Mouse (Mus musculus) cerebellum, adult 11 months (tissue): ENCODE measurements around the gene Atp5s.
A peak's percentile ranks its signal among the peaks of the same experiment; 100 is the strongest.

Experiments used
- DNase-seq: peaks from one replicate; pipeline ENCODE4 v3.0.0; 2022

The Atp5s gene

GRCm38 (mm10) chr12:69724711-69725460, at the start of gene Atp5s, which contains the start of gene L2hgdh:
Gene Atp5s, plus strand, starts transcription at chr12:69724950.
Gene L2hgdh, minus strand, starts transcription at chr12:69724873.
- DNase-seq, result peak; percentile 95

GRCm38 (mm10) chr12:69676157-69676556, 48.6 kb upstream of the Atp5s start:
- DNase-seq, result no peak

- no peak for DNase-seq
Measured at GRCm38 (mm10) chr12:69680635-69681565, 43.9 kb upstream of the Atp5s start.

- peak; percentile 70 for DNase-seq
Measured at GRCm38 (mm10) chr12:69681566-69682061, 43.1 kb upstream of the Atp5s start, which contains the start of gene Sos2. Gene Sos2, minus strand, starts transcription at chr12:69681852.

- peak; percentile 86 for DNase-seq
Measured at GRCm38 (mm10) chr12:69682065-69682787, 42.5 kb upstream of the Atp5s start.

GRCm38 (mm10) chr12:69682788-69683419, 41.8 kb upstream of the Atp5s start:
- no peak for DNase-seq

GRCm38 (mm10) chr12:69683537-69683936, 41.2 kb upstream of the Atp5s start:
- peak; percentile 87 for DNase-seq

- no peak for DNase-seq
Measured at GRCm38 (mm10) chr12:69688368-69688767, 36.4 kb upstream of the Atp5s start.

- no peak for DNase-seq
Measured at GRCm38 (mm10) chr12:69689094-69689493, 35.7 kb upstream of the Atp5s start.

- DNase-seq, result no peak
Measured at GRCm38 (mm10) chr12:69690714-69691113, 34.0 kb upstream of the Atp5s start.

- no peak for DNase-seq
Measured at GRCm38 (mm10) chr12:69693471-69693870, 31.3 kb upstream of the Atp5s start.

GRCm38 (mm10) chr12:69696746-69697145, 28.0 kb upstream of the Atp5s start:
- peak; percentile 43 for DNase-seq

GRCm38 (mm10) chr12:69698352-69698751, 26.4 kb upstream of the Atp5s start:
- DNase-seq, result no peak

- DNase-seq, result no peak
Measured at GRCm38 (mm10) chr12:69704799-69705458, 19.8 kb upstream of the Atp5s start.

- no peak for DNase-seq
Measured at GRCm38 (mm10) chr12:69713628-69714027, 11.1 kb upstream of the Atp5s start.

- no peak for DNase-seq
Measured at GRCm38 (mm10) chr12:69722857-69723256, 1.9 kb upstream of the Atp5s start.

GRCm38 (mm10) chr12:69723376-69723775, 1.4 kb upstream of the Atp5s start:
- DNase-seq, result peak; percentile 14

GRCm38 (mm10) chr12:69724018-69724710, 586 bp upstream of the Atp5s start:
- no peak for DNase-seq

- DNase-seq, result no peak
Measured at GRCm38 (mm10) chr12:69729246-69729645, 4.5 kb downstream of the Atp5s start.

- DNase-seq, result no peak
Measured at GRCm38 (mm10) chr12:69730306-69730705, 5.6 kb downstream of the Atp5s start.

GRCm38 (mm10) chr12:69732221-69732620, 7.5 kb downstream of the Atp5s start:
- no peak for DNase-seq
